Mouse (Mus musculus) ovary, adult 18-20 months (tissue): ENCODE measurements around the gene Gm10424.
"Not testable (repeated sequence)": the region's sequence is repeated elsewhere in the genome, so short reads cannot be mapped to it uniquely, and the experiment has no call there.

Source experiments
- DNase-seq: peaks from one replicate; pipeline ENCODE4 v3.0.0; 2022; ENCODE audit warnings: low spot score, mixed read lengths

Gm10424 gene

GRCm38 (mm10) chr5:95272668-95273067 is at the start of gene Gm10424:
TSS of gene Gm10424 (minus strand) at chr5:95272768.
- not testable (repeated sequence) for DNase-seq

GRCm38 (mm10) chr5:95305611-95306010 is 33.0 kb upstream of the Gm10424 start, which contains the start of gene Gm3259:
TSS of gene Gm3259 (plus strand) at chr5:95305911.
- not testable (repeated sequence) for DNase-seq
